Mouse (Mus musculus) right cerebral cortex, adult 2 months (tissue): ENCODE data around the gene Rap2c.

Experiments used
- DNase-seq, 2 experiments: peaks; one replicate each; pipeline ENCODE4 v3.0.0; 2021 to 2022; ENCODE audit warnings: low spot score in 2 of 2

Gene Rap2c

GRCm38 (mm10) chrX:51017851-51018785 lies at the start of gene Rap2c:
Gene Rap2c (minus strand): TSS chrX:51018018.
- peak; percentile 37 to 43 for DNase-seq

GRCm38 (mm10) chrX:51066539-51067286 lies 48.9 kb upstream of the Rap2c start:
- DNase-seq = no peak

- DNase-seq = peak; percentile 40 to 53
Observed at GRCm38 (mm10) chrX:51065773-51066172, 48.0 kb upstream of the Rap2c start.

- no peak for DNase-seq
Observed at GRCm38 (mm10) chrX:51065158-51065664, 47.4 kb upstream of the Rap2c start.

- DNase-seq = no peak
Observed at GRCm38 (mm10) chrX:51060220-51060619, 42.4 kb upstream of the Rap2c start.

- DNase-seq = no peak
Observed at GRCm38 (mm10) chrX:51058741-51059140, 40.9 kb upstream of the Rap2c start.

- no peak for DNase-seq
Observed at GRCm38 (mm10) chrX:51058317-51058716, 40.5 kb upstream of the Rap2c start.

- no peak for DNase-seq
Observed at GRCm38 (mm10) chrX:51051680-51052461, 34.1 kb upstream of the Rap2c start.

- DNase-seq = no peak
Observed at GRCm38 (mm10) chrX:51035678-51036209, 17.9 kb upstream of the Rap2c start.

GRCm38 (mm10) chrX:51019884-51020283 lies 2.1 kb upstream of the Rap2c start:
- no peak for DNase-seq

GRCm38 (mm10) chrX:51018786-51019179 lies 965 bp upstream of the Rap2c start:
- peak; percentile 46 to 49 for DNase-seq

GRCm38 (mm10) chrX:51016926-51017325 lies 892 bp downstream of the Rap2c start:
- DNase-seq = no peak

- DNase-seq = no peak
Observed at GRCm38 (mm10) chrX:51012280-51012679, 5.5 kb downstream of the Rap2c start.

GRCm38 (mm10) chrX:51010323-51010722 lies 7.5 kb downstream of the Rap2c start:
- DNase-seq = no peak

GRCm38 (mm10) chrX:51000791-51001190 lies 17.0 kb downstream of the Rap2c start:
- no peak for DNase-seq

- no peak for DNase-seq
Observed at GRCm38 (mm10) chrX:50995310-50995709, 22.5 kb downstream of the Rap2c start.

GRCm38 (mm10) chrX:50991324-50991723 lies 26.5 kb downstream of the Rap2c start:
- no peak for DNase-seq

- DNase-seq = no peak
Observed at GRCm38 (mm10) chrX:50989940-50990339, 27.9 kb downstream of the Rap2c start.

- no peak for DNase-seq
Observed at GRCm38 (mm10) chrX:50988581-50988980, 29.2 kb downstream of the Rap2c start.

GRCm38 (mm10) chrX:50978428-50978827 lies 39.4 kb downstream of the Rap2c start:
- peak in 1 of 2 experiments; percentile 16 for DNase-seq

GRCm38 (mm10) chrX:50972145-50972544 lies 45.7 kb downstream of the Rap2c start:
- DNase-seq = no peak
